Mouse (Mus musculus) hindbrain, embryonic 14.5 days (tissue): Measurements from ENCODE around the gene Yrdc. TPM values are rescaled to one million over a fixed set of nuclear protein-coding genes. Genes with fewer than 3 reads are reported as not detected.

ENCODE experiments used
- ATAC-seq: fragments of 200-750 bp; cut with Nextera tagmentation; 2 replicates; pipeline ENCODE4 v1.8.0; 2017; ENCODE audit warnings: moderate number of reproducible peaks, mild to moderate bottlenecking, moderate TSS enrichment, moderate library complexity; ENCODE audit not compliant: low FRiP score
- DNase-seq: peaks from one replicate; pipeline ENCODE4 v3.0.0-alpha.2; 2015; ENCODE audit warnings: low spot score
- H3K27ac ChIP-seq: fragments of 300-500 bp; sonication (generic); 2 replicates; pipeline ENCODE4 v1.5.1; 2014; ENCODE audit warnings: mild to moderate bottlenecking, moderate library complexity
- H3K27me3 ChIP-seq: fragments of 300-500 bp; sonication (generic); 2 replicates; pipeline ENCODE4 v1.6.1; 2014; ENCODE audit warnings: mild to moderate bottlenecking, low read length, mixed read lengths; ENCODE audit not compliant: control insufficient read depth, insufficient read depth
- H3K36me3 ChIP-seq: fragments of 300-500 bp; sonication (generic); replicated peaks from 2 replicates; pipeline ENCODE4 v1.6.1; 2014; ENCODE audit not compliant: control insufficient read depth, insufficient read depth
- H3K4me1 ChIP-seq: fragments of 300-500 bp; sonication (generic); replicated peaks from 2 replicates; pipeline ENCODE4 v1.6.1; 2014; ENCODE audit warnings: antibody characterized with exemption, low read length, mixed read lengths; ENCODE audit not compliant: control insufficient read depth, insufficient read depth
- H3K4me2 ChIP-seq: fragments of 300-500 bp; sonication (generic); replicated peaks from 2 replicates; pipeline ENCODE4 v1.6.1; 2014; ENCODE audit warnings: mild to moderate bottlenecking, moderate library complexity
- H3K4me3 ChIP-seq: fragments of 300-500 bp; sonication (generic); replicated peaks from 2 replicates; pipeline ENCODE4 v1.5.1; 2014; ENCODE audit warnings: mild to moderate bottlenecking, low read length
- H3K9ac ChIP-seq: fragments of 300-500 bp; sonication (generic); 2 replicates; pipeline ENCODE4 v1.6.1; 2014
- H3K9me3 ChIP-seq: fragments of 300-500 bp; sonication (generic); 2 replicates; pipeline ENCODE4 v1.6.1; 2016; ENCODE audit warnings: low read length; ENCODE audit not compliant: control insufficient read depth
- WGBS: fragments of 180-500 bp; shearing (Covaris S2); extraction: QIAGEN DNeasy Blood & Tissue Kit; methylation state at CpG from one replicate; pipeline ENCODE4 v1.1.7; 2014; 5-methylcytosine and 5-hydroxymethylcytosine counted together
- polyA plus RNA-seq: library from polyadenylated mRNA; unstranded; fragments of >200 nt; fragmentation: Nextera tagmentation; extraction: Ambion mirVana; gene quantifications from 2 replicates; pipeline ENCODE4 v1.2.1, GENCODE M21; 2014

Yrdc gene
- polyA plus RNA-seq, 1 experiment from 2014 or later = 54.2 TPM

DNA sequence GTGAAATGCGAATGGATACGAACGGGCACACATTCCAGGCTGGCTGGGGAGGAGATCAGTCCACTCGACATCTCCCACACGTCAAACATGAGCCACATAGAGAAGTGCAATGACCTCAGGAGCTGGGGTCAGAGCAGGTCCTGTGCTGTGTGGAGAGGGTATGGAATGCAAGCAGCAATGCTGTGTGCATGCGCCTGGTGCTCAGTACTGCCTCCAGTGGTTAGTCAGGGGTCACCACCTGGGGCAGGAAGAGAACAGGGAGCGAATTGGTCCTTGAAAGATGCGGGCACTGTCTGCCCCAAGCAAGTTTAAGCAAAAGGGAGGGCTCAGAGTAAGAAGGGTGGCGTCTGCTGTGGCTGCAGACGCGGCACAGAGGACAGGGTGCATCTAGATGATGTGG lies 7.0 kb upstream of the Yrdc start:
- Histone ChIP-seq H3K4me2 (no peak overlapping the region), H3K9ac (no peak overlapping the region), H3K27me3 (no peaks in the 10 kb centered on the region), H3K27ac (no peak overlapping the region), H3K4me3 (no peak overlapping the region), H3K9me3 (no peaks in the 10 kb centered on the region), H3K36me3 (peaks cover 49% of the 10 kb centered on the region), H3K4me1 (no peaks in the 10 kb centered on the region)
- ATAC-seq (0 out of 2 replicates have a peak, but pooled peaks have one; percentile 29), DNase-seq (no peak)
- WGBS = 49% methylated on average over 11 of the region's 11 CpGs

DNA sequence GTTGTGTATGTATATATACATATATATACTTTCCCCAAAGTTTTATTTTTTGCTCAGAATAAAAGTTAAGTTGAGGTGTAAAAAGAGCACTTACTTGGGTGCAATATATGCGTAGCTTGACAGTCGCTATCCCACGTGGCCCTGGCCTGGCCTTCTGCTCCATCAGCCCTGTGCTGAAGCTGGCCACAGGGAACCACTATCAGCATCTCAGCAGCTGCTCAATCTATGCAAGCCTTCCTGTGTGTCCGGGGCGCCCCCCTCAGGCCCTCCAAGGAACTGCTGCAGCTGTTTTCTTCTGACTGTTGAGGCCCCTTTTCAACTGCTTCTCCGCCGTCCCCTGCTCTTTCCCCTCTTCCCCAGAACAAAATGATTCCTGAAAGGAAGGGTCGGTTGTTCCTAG lies 2.9 kb upstream of the Yrdc start:
- ATAC-seq = no peak
- DNase-seq = peak; percentile 73
- no peak overlapping the region for H3K9ac ChIP-seq

DNA sequence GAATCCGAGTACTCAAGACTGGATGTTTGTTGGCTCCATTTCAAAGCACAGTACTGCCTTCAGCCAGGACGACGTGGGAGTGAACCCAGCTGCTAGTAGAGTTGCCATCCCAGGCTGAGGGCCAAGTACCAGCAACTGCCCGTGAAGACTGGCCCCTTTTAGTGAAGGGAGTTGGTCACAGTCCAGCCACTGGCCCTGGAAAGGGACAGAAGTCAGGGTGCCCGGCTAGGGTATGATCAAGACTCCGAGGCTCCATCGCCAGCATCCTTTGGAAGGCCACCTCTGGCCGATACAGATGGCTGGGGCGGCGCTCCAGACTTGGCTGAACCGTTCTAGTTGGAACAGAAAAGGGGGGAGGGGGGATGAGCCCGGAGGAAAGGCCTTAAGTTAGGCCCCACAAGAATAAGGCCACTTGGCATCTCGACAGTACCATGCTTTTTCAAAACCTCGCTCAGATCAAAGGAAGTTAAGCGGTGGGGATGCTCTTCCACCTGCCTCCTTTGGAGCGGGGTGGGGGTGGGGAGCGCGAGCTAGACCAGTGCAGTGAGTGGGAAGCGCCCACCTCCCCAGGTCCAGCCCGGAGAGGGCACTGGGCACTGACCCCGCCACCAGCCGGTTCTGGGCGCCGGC lies 733 bp upstream of the Yrdc start:
- DNase-seq = peak; percentile 63
- Histone ChIP-seq H3K4me2 (peak overlapping the region; percentile 76), H3K36me3 (peaks cover 35% of the 10 kb centered on the region), H3K4me1 (peaks cover 15% of the 10 kb centered on the region), H3K27me3 (no peaks in the 10 kb centered on the region), H3K4me3 (peak overlapping the region; percentile 97), H3K9me3 (no peaks in the 10 kb centered on the region), H3K27ac (peak overlapping the region; percentile 96), H3K9ac (peak overlapping the region; percentile 88)
- under 1% methylated on average over 24 of the region's 24 CpGs for WGBS
- ATAC-seq = peak; percentile 53

More for the DNA sequence above, 2.9 kb upstream of the Yrdc start:
- peaks cover 21% of the 10 kb centered on the region for H3K36me3 ChIP-seq
- H3K4me1 ChIP-seq = peaks cover 15% of the 10 kb centered on the region
- no peaks in the 10 kb centered on the region for H3K9me3 ChIP-seq
- no peaks in the 10 kb centered on the region for H3K27me3 ChIP-seq
- no peak overlapping the region for H3K27ac ChIP-seq
- no peak overlapping the region for H3K4me3 ChIP-seq
- H3K4me2 ChIP-seq = no peak overlapping the region
- WGBS = 4% methylated on average over 8 of the region's 8 CpGs

DNA sequence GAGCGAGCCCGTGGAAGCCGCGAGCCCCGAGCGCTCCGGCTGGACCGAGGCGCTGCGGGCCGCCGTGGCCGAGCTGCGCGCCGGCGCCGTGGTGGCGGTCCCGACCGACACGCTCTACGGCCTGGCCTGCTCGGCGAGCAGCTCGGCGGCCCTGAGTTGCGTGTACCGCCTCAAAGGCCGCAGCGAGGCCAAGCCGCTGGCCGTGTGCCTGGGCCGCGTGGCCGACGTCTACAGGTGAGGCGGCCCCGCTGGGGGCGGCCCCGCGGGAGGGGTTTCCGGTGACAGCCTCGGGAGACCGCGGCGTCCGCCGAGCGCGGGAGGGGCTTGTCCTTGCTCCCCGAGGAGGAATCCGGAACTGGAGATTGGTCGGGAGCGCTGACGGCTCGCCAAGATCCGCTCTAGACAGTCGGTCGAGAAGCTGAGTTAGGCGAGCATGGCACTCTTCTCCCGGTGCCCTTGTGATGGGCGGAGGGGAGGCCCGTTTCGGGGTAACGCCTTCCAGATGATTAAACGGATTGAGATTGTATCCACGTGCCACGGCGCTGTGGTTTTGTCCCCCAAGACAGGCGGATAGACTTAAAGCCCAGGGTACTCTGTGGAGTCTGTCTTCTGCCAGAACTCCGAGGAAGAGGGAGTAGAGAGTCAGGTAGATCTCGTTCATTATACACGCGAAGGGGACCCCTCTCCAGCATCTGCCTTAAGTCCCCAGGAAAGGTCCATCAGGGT lies 617 bp downstream of the Yrdc start, which contains the start of gene 1110065P20Rik:
Gene 1110065P20Rik (minus strand): TSS at position 264 of the 726 bp plus-strand sequence.
- Histone ChIP-seq H3K27me3 (no peaks in the 10 kb centered on the region), H3K27ac (peak within 1 kb of the TSS; percentile 96), H3K4me1 (peaks cover 15% of the 10 kb centered on the region), H3K9ac (peak within 1 kb of the TSS; percentile 88), H3K4me3 (peak within 1 kb of the TSS; percentile 97), H3K9me3 (no peaks in the 10 kb centered on the region), H3K4me2 (peak within 1 kb of the TSS; percentile 76), H3K36me3 (peaks cover 41% of the 10 kb centered on the region)
- under 1% methylated on average over 75 of the region's 75 CpGs for WGBS
- DNase-seq (no peak), ATAC-seq (no peak; the same call in 1 of the 2 replicates)

DNA sequence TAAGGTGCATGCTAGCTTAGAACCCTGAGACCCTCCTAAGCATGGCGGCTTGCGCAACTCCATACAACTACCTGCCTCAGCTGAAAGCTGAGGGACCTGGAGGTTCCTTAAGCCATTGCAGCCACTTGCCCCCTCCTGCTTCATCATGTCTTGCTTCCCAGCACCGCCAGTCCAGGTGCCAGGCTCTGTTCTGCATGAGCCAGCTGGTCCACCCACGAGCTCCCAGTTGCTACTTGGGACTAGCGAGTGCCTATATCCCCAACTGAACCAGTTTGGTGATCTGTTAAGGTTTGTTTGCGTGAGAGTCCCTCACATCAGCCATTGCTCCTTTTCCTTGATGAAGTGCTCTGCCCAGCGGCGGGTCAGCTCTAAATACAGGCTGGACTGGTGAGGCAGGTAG lies 5.8 kb downstream of the Yrdc start:
- 92% methylated on average over 8 of the region's 8 CpGs for WGBS
- ATAC-seq (no peak), DNase-seq (no peak)
- peaks cover 22% of the 10 kb centered on the region for H3K4me1 ChIP-seq
- no peaks in the 10 kb centered on the region for H3K9me3 ChIP-seq
- no peaks in the 10 kb centered on the region for H3K27me3 ChIP-seq
- H3K36me3 ChIP-seq = peaks cover 82% of the 10 kb centered on the region
- no peak overlapping the region for H3K27ac ChIP-seq
- H3K4me2 ChIP-seq = no peak overlapping the region
- H3K4me3 ChIP-seq = no peak overlapping the region
- H3K9ac ChIP-seq = no peak overlapping the region

- Histone ChIP-seq H3K9me3 (no peaks in the 10 kb centered on the region), H3K4me3 (no peak overlapping the region), H3K4me1 (peaks cover 20% of the 10 kb centered on the region), H3K36me3 (peaks cover 65% of the 10 kb centered on the region), H3K27me3 (no peaks in the 10 kb centered on the region), H3K9ac (no peak overlapping the region), H3K4me2 (no peak overlapping the region), H3K27ac (no peak overlapping the region)
- WGBS = 85% methylated on average over 5 of the region's 5 CpGs
- ATAC-seq (no peak), DNase-seq (no peak)
Observed at GRCm38 (mm10) chr4:124858370-124858769, 7.9 kb downstream of the Yrdc start.

DNA sequence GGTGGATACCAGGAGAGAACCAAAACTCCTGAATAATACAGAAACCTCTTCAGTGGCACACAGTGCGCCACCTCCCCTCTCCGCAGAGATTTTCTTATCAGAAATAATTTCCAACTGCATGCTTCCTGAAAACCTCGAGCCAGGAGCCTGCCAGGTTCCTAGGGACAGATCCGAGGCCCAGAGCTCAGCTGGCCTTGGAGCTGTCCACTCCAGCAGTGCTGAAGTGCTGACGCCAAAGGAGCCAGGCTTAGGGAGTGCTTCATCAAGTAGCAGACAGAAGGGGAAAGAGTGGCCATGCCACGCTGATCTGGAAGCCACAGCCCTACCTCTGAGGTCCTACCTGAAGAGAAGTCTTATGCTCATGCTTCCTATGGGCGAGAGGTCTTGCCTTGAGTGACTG lies 10.0 kb downstream of the Yrdc start:
- DNase-seq (peak; percentile 59), ATAC-seq (no peak)
- no peaks in the 10 kb centered on the region for H3K9me3 ChIP-seq
- WGBS = 19% methylated on average over 7 of the region's 7 CpGs
- peak overlapping the region; percentile 90 for H3K9ac ChIP-seq
- H3K36me3 ChIP-seq = peaks cover 47% of the 10 kb centered on the region
- H3K4me1 ChIP-seq = peaks cover 20% of the 10 kb centered on the region
- H3K27ac ChIP-seq = no peak overlapping the region
- H3K4me2 ChIP-seq = peak overlapping the region; percentile 74
- peak overlapping the region; percentile 74 for H3K4me3 ChIP-seq
- H3K27me3 ChIP-seq = no peaks in the 10 kb centered on the region

GRCm38 (mm10) chr4:124861283-124862188 lies 11.1 kb downstream of the Yrdc start, which contains the start of gene Maneal:
Gene Maneal (minus strand): TSS chr4:124862171.
- 2% methylated on average over 49 of the region's 77 CpGs for WGBS

GRCm38 (mm10) chr4:124872719-124873118 lies 22.2 kb downstream of the Yrdc start:
- H3K9ac ChIP-seq = no peak overlapping the region
- no peak overlapping the region for H3K4me2 ChIP-seq
- WGBS = 96% methylated on average over 1 of the region's 1 CpGs
- no peaks in the 10 kb centered on the region for H3K9me3 ChIP-seq
- H3K4me1 ChIP-seq = no peaks in the 10 kb centered on the region
- no peak overlapping the region for H3K27ac ChIP-seq
- no peak for ATAC-seq
- no peak for DNase-seq
- no peaks in the 10 kb centered on the region for H3K27me3 ChIP-seq
- H3K4me3 ChIP-seq = no peak overlapping the region
- no peaks in the 10 kb centered on the region for H3K36me3 ChIP-seq

More at GRCm38 (mm10) chr4:124861283-124862188, 11.1 kb downstream of the Yrdc start, which contains the start of gene Maneal:
- Histone ChIP-seq H3K9me3 (no peaks in the 10 kb centered on the region), H3K36me3 (peaks cover 36% of the 10 kb centered on the region), H3K4me3 (peak within 1 kb of the TSS; percentile 74), H3K27ac (peak within 1 kb of the TSS; percentile 83), H3K27me3 (no peaks in the 10 kb centered on the region), H3K4me1 (peaks cover 20% of the 10 kb centered on the region), H3K4me2 (peak within 1 kb of the TSS; percentile 74), H3K9ac (peak within 1 kb of the TSS; percentile 90)
- DNase-seq = no peak
- ATAC-seq = peak; percentile 77
